Mouse (Mus musculus): ENCODE measurements at regions not wholly inside any gene's neighbourhood (a gene's known extent, or its start where the extent isn't known, plus 50 kb on each side); places are given as distances from the start of the nearest gene placed in this dataset.

GRCm38 (mm10) chr12:16060461-16060860 is 243.7 kb upstream of the Trib2 start:
- DNase-seq (ENCODE audit: low spot score) = no peak

GRCm38 (mm10) chr12:16058255-16058654 is 241.5 kb upstream of the Trib2 start:
- no peak for DNase-seq (ENCODE audit: low spot score)

- DNase-seq (ENCODE audit: low spot score) = no peak
Observed at GRCm38 (mm10) chr12:16056831-16057230, 240.1 kb upstream of the Trib2 start.

GRCm38 (mm10) chr12:16056216-16056615 is 239.5 kb upstream of the Trib2 start:
- DNase-seq (ENCODE audit: low spot score) = no peak

- no peak for DNase-seq (ENCODE audit: low spot score)
Observed at GRCm38 (mm10) chr12:16054591-16054990, 237.9 kb upstream of the Trib2 start.

- DNase-seq (ENCODE audit: low spot score) = no peak
Observed at GRCm38 (mm10) chr12:16053735-16054134, 237.0 kb upstream of the Trib2 start.

- no peak for DNase-seq (ENCODE audit: low spot score)
Observed at GRCm38 (mm10) chr12:16052998-16053397, 236.3 kb upstream of the Trib2 start.

- no peak for DNase-seq (ENCODE audit: low spot score)
Observed at GRCm38 (mm10) chr12:16052353-16052752, 235.6 kb upstream of the Trib2 start.

- no peak for DNase-seq (ENCODE audit: low spot score)
Observed at GRCm38 (mm10) chr12:16051439-16051838, 234.7 kb upstream of the Trib2 start.

- DNase-seq (ENCODE audit: low spot score) = no peak
Observed at GRCm38 (mm10) chr12:16049545-16049944, 232.8 kb upstream of the Trib2 start.

GRCm38 (mm10) chr12:16046643-16047042 is 229.9 kb upstream of the Trib2 start:
- peak; percentile 80 for DNase-seq (ENCODE audit: low spot score)

GRCm38 (mm10) chr12:16045791-16046494 is 229.2 kb upstream of the Trib2 start:
- DNase-seq (ENCODE audit: low spot score) = no peak

GRCm38 (mm10) chr12:16043466-16044214 is 226.9 kb upstream of the Trib2 start:
- DNase-seq (ENCODE audit: low spot score) = peak; percentile 17

- DNase-seq (ENCODE audit: low spot score) = no peak
Observed at GRCm38 (mm10) chr12:16042362-16042761, 225.6 kb upstream of the Trib2 start.

GRCm38 (mm10) chr12:16041129-16041528 is 224.4 kb upstream of the Trib2 start:
- DNase-seq (ENCODE audit: low spot score) = no peak

- no peak for DNase-seq (ENCODE audit: low spot score)
Observed at GRCm38 (mm10) chr12:16035551-16035950, 218.8 kb upstream of the Trib2 start.

- no peak for DNase-seq (ENCODE audit: low spot score)
Observed at GRCm38 (mm10) chr12:16034691-16035515, 218.2 kb upstream of the Trib2 start.

GRCm38 (mm10) chr12:16026654-16027053 is 209.9 kb upstream of the Trib2 start:
- no peak for DNase-seq (ENCODE audit: low spot score)

GRCm38 (mm10) chr12:16023273-16023672 is 206.6 kb upstream of the Trib2 start:
- no peak for DNase-seq (ENCODE audit: low spot score)

GRCm38 (mm10) chr12:16021202-16021821 is 204.6 kb upstream of the Trib2 start:
- DNase-seq (ENCODE audit: low spot score) = no peak

GRCm38 (mm10) chr12:16018237-16018636 is 201.5 kb upstream of the Trib2 start:
- no peak for DNase-seq (ENCODE audit: low spot score)

- no peak for DNase-seq (ENCODE audit: low spot score)
Observed at GRCm38 (mm10) chr12:16016621-16017020, 199.9 kb upstream of the Trib2 start.

All from ovary, adult 18-20 months (tissue).